ENCODE assay signal across 19 mouse cellular contexts in the genomic region with DNA sequence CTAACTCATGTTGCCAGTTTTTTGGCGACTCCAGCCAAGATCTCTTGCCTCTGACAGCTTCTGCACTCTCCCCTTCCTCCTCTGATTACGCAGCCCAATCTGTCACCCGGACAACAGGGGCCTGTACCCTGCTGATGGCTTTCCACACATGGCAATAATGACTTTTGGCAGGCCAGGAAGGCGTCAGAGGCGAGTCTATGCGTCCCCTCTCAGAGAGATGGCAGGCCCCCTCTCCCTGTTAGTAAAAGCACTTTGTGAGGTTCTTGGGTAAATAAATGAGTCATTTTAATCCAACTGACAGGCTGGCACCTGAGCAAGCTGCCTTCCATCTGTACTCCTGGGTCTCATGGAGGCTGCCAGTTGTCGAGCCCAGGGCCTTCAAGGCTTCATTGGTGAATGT. TPM values are rescaled to one million over a fixed set of nuclear protein-coding genes. Genes with fewer than 3 reads are reported as not detected.
A peak's percentile ranks its signal among the peaks of the same experiment; 100 is the strongest.
DNase-seq lines count a peak whose midpoint lies in the region; ATAC-seq and TF ChIP-seq lines count a peak whose summit lies in the region.
"Had no signal": no experiment of that assay in that cellular context is flagged by ENCODE, and none has a peak within 500 bp of the region (broad histone marks: within the 10 kb centered on the region; RNA-seq: fewer than 3 reads in every experiment).

No protein-coding gene starts in this region.

- no peak overlapping the region for H3K4me2 ChIP-seq in forebrain, embryonic 14.5 days (ENCODE audit: low read length)
- H3K4me2 ChIP-seq in forebrain, embryonic 11.5 days (ENCODE audit: low read depth, low read length, severe bottlenecking): no peak overlapping the region
- no peak overlapping the region for H3K4me2 ChIP-seq in forebrain, postnatal 0 days (ENCODE audit: low read depth)
- no peak overlapping the region for H3K4me2 ChIP-seq in heart, embryonic 12.5 days
- H3K4me2 ChIP-seq: embryonic facial prominence, embryonic 12.5 days had no signal

- H3K4me1 ChIP-seq in forebrain, embryonic 14.5 days (ENCODE audit: control insufficient read depth, insufficient read depth, low read length): peaks cover 4% of the 10 kb centered on the region; the same call in 1 of the 2 replicates
- H3K4me1 ChIP-seq in forebrain, embryonic 11.5 days (replicated peaks; ENCODE audit: control insufficient read depth, insufficient read depth, low read length): no peaks in the 10 kb centered on the region
- H3K4me1 ChIP-seq in lung, adult 2 months (ENCODE audit: control insufficient read depth, insufficient read depth, low read length): no peaks in the 10 kb centered on the region
- no peaks in the 10 kb centered on the region for H3K4me1 ChIP-seq in forebrain, postnatal 0 days (ENCODE audit: insufficient read depth)
- no peaks in the 10 kb centered on the region for H3K4me1 ChIP-seq in heart, embryonic 12.5 days (replicated peaks)
- H3K4me1 ChIP-seq: embryonic facial prominence, embryonic 12.5 days had no signal

- 0 out of 2 replicates have a peak overlapping the region, but pooled peaks have one; percentile 17 for H3K27ac ChIP-seq in forebrain, embryonic 14.5 days (ENCODE audit: low read depth, low read length)
- H3K27ac ChIP-seq in forebrain, embryonic 11.5 days (ENCODE audit: low read depth, low read length): no peak overlapping the region
- no peak overlapping the region for H3K27ac ChIP-seq in forebrain, postnatal 0 days (ENCODE audit: low read depth, low read length)
- H3K27ac ChIP-seq in heart, embryonic 12.5 days (ENCODE audit: poor library complexity, severe bottlenecking): no peak overlapping the region
- H3K27ac ChIP-seq: embryonic facial prominence, embryonic 12.5 days; heart, adult 2 months; liver, embryonic 14.5 days had no signal

- no peaks in the 10 kb centered on the region for H3K27me3 ChIP-seq in forebrain, embryonic 14.5 days (replicated peaks; ENCODE audit: control insufficient read depth, insufficient read depth, low read length)
- H3K27me3 ChIP-seq in forebrain, embryonic 11.5 days (ENCODE audit: control insufficient read depth, insufficient read depth, low read length): no peaks in the 10 kb centered on the region
- H3K27me3 ChIP-seq in forebrain, postnatal 0 days (ENCODE audit: insufficient read depth, low read length): no peaks in the 10 kb centered on the region
- no peaks in the 10 kb centered on the region for H3K27me3 ChIP-seq in heart, embryonic 12.5 days (replicated peaks)
- H3K27me3 ChIP-seq: embryonic facial prominence, embryonic 12.5 days had no signal

- WGBS in forebrain, embryonic 14.5 days: 72% methylated on average over 7 of the region's 7 CpGs
- WGBS in forebrain, embryonic 11.5 days: 87% methylated on average over 7 of the region's 7 CpGs
- WGBS in lung, adult 2 months: 61% methylated on average over 7 of the region's 7 CpGs
- 47% methylated on average over 7 of the region's 7 CpGs for WGBS in forebrain, postnatal 0 days
- 68% methylated on average over 7 of the region's 7 CpGs for WGBS in heart, embryonic 12.5 days

- peak; percentile 78 for DNase-seq in forebrain, embryonic 14.5 days (ENCODE audit: low spot score)
- DNase-seq in forebrain, embryonic 11.5 days (ENCODE audit: low spot score): no peak
- DNase-seq in lung, postnatal 10 days: peak; percentile 29
- DNase-seq in lung, adult 2 months: no peak
- DNase-seq in cerebellum, adult 18-20 months: peak; percentile 65 to 75
- peak; percentile 69 for DNase-seq in forebrain, postnatal 0 days
- DNase-seq: adrenal gland, adult 8-10 months; heart, adult 2 months; heart, postnatal 10 days; kidney, postnatal 14 days had no signal

- no peaks in the 10 kb centered on the region for H3K9me3 ChIP-seq in forebrain, embryonic 14.5 days (replicated peaks; ENCODE audit: control insufficient read depth, low read length)
- H3K9me3 ChIP-seq in forebrain, embryonic 11.5 days (ENCODE audit: control insufficient read depth, low read length): no peaks in the 10 kb centered on the region
- H3K9me3 ChIP-seq in forebrain, postnatal 0 days (ENCODE audit: low read length): no peaks in the 10 kb centered on the region
- H3K9me3 ChIP-seq in heart, embryonic 12.5 days (replicated peaks): no peaks in the 10 kb centered on the region
- H3K9me3 ChIP-seq: embryonic facial prominence, embryonic 12.5 days had no signal

- H3K4me3 ChIP-seq in forebrain, embryonic 14.5 days (ENCODE audit: low read depth, low read length): no peak overlapping the region
- no peak overlapping the region for H3K4me3 ChIP-seq in forebrain, embryonic 11.5 days (ENCODE audit: low read depth, low read length)
- no peak overlapping the region for H3K4me3 ChIP-seq in lung, adult 2 months (replicated peaks; ENCODE audit: extremely low read depth, low read depth, low read length)
- no peak overlapping the region for H3K4me3 ChIP-seq in forebrain, postnatal 0 days (ENCODE audit: low read depth, low read length)
- no peak overlapping the region for H3K4me3 ChIP-seq in heart, embryonic 12.5 days
- H3K4me3 ChIP-seq: embryonic facial prominence, embryonic 12.5 days; heart, adult 2 months; myocyte had no signal

- TF ChIP-seq CTCF in lung, adult 2 months (IDR thresholded peaks at IDR 0.05; ENCODE audit: insufficient read depth, low read length): no peak
- TF ChIP-seq CTCF in forebrain, postnatal 0 days (IDR thresholded peaks at IDR 0.05; ENCODE audit: low read depth): no peak

- peak; percentile 62; the same call in 1 of the 2 replicates for ATAC-seq in forebrain, embryonic 14.5 days
- ATAC-seq in forebrain, embryonic 11.5 days (replicated peaks; ENCODE audit: low FRiP score): no peak
- ATAC-seq in forebrain, postnatal 0 days: peak; percentile 95
- no peak for ATAC-seq in heart, embryonic 12.5 days (ENCODE audit: insufficient number of reproducible peaks, low FRiP score)
- no peak for ATAC-seq in frontal cortex, adult (ENCODE audit: low TSS enrichment)
- ATAC-seq: intestine, embryonic 16.5 days had no signal

- TF ChIP-seq POLR2A in lung, adult 2 months (IDR thresholded peaks at IDR 0.05; ENCODE audit: borderline replicate concordance, extremely low read depth, low read depth, low read length): no peak

- H3K9ac ChIP-seq in forebrain, embryonic 14.5 days (ENCODE audit: low read length): no peak overlapping the region
- H3K9ac ChIP-seq in forebrain, embryonic 11.5 days (ENCODE audit: low read length): no peak overlapping the region
- no peak overlapping the region for H3K9ac ChIP-seq in forebrain, postnatal 0 days
- no peak overlapping the region for H3K9ac ChIP-seq in heart, embryonic 12.5 days
- H3K9ac ChIP-seq: embryonic facial prominence, embryonic 12.5 days; liver, embryonic 14.5 days had no signal

- H3K36me3 ChIP-seq in forebrain, embryonic 14.5 days (ENCODE audit: control insufficient read depth, insufficient read depth, low read length): peaks cover 37% of the 10 kb centered on the region
- no peaks in the 10 kb centered on the region; the same call in 1 of the 2 replicates for H3K36me3 ChIP-seq in forebrain, embryonic 11.5 days (ENCODE audit: control insufficient read depth, insufficient read depth, low read length)
- H3K36me3 ChIP-seq in forebrain, postnatal 0 days (ENCODE audit: insufficient read depth): peaks cover 27% of the 10 kb centered on the region
- H3K36me3 ChIP-seq in heart, embryonic 12.5 days: peaks cover 72% of the 10 kb centered on the region

RNA-seq across cellular contexts. Expression of a gene that starts 27.3 kb away (rescaled TPM):
- polyA plus RNA-seq in forebrain, embryonic 14.5 days (2014; fragmentation: Nextera tagmentation; extraction: Ambion mirVana): 13.5 and 15.7 TPM in 2 replicates
- 19.7 and 21.6 TPM in 2 replicates for polyA plus RNA-seq in forebrain, embryonic 11.5 days (2014; fragmentation: Nextera tagmentation; extraction: Ambion mirVana)
- 2.8 and 3.8 TPM in 2 replicates for polyA plus RNA-seq in lung, adult 2 months (2012; rRNA removed)
- total RNA-seq in forebrain, postnatal 0 days (2014; rRNA removed): 22.3 and 22.9 TPM in 2 replicates
- polyA plus RNA-seq in forebrain, postnatal 0 days (2015; fragmentation: Nextera tagmentation; extraction: Ambion mirVana): 9.0 and 10.0 TPM in 2 replicates
- polyA plus RNA-seq in heart, embryonic 12.5 days (2016; fragmentation: Nextera tagmentation; extraction: Ambion mirVana): 10.2 TPM in 2 replicates

RNA-seq across cellular contexts. Expression of a gene that starts 27.3 kb away (rescaled TPM):
- 20.2 and 24.9 TPM in 2 replicates for polyA plus RNA-seq in forebrain, embryonic 14.5 days (2014; fragmentation: Nextera tagmentation; extraction: Ambion mirVana)
- polyA plus RNA-seq in forebrain, embryonic 11.5 days (2014; fragmentation: Nextera tagmentation; extraction: Ambion mirVana): 36.3 and 36.6 TPM in 2 replicates
- polyA plus RNA-seq in lung, adult 2 months (2012; rRNA removed): 8.6 and 10.2 TPM in 2 replicates
- total RNA-seq in forebrain, postnatal 0 days (2014; rRNA removed): 59.4 and 86.0 TPM in 2 replicates
- 11.1 and 15.8 TPM in 2 replicates for polyA plus RNA-seq in forebrain, postnatal 0 days (2015; fragmentation: Nextera tagmentation; extraction: Ambion mirVana)
- 14.7 and 15.0 TPM in 2 replicates for polyA plus RNA-seq in heart, embryonic 12.5 days (2016; fragmentation: Nextera tagmentation; extraction: Ambion mirVana)

RNA-seq across cellular contexts. Expression of a gene that starts 49.0 kb away (rescaled TPM):
- 1.4 and 1.5 TPM in 2 replicates for polyA plus RNA-seq in forebrain, embryonic 14.5 days (2014; fragmentation: Nextera tagmentation; extraction: Ambion mirVana)
- polyA plus RNA-seq in forebrain, embryonic 11.5 days (2014; fragmentation: Nextera tagmentation; extraction: Ambion mirVana): 2.2 and 3.5 TPM in 2 replicates
- polyA plus RNA-seq in lung, adult 2 months (2012; rRNA removed): 0.58 and 0.70 TPM in 2 replicates
- total RNA-seq in forebrain, postnatal 0 days (2014; rRNA removed): 0.38 and 0.57 TPM in 2 replicates
- polyA plus RNA-seq in forebrain, postnatal 0 days (2015; fragmentation: Nextera tagmentation; extraction: Ambion mirVana): 0.16 and 1.0 TPM in 2 replicates
- polyA plus RNA-seq in heart, embryonic 12.5 days (2016; fragmentation: Nextera tagmentation; extraction: Ambion mirVana): not detected in 2 replicates
- total RNA-seq: adrenal gland, adult 8-10 months; heart, adult 2 months; heart, postnatal 10 days; layer of hippocampus, postnatal 25 days; megakaryocyte, adult 5-6 weeks had no signal
- polyA plus RNA-seq: heart, adult 2 months; intestine, embryonic 16.5 days; limb, embryonic 11.5 days; liver, embryonic 14.5 days had no signal

Comparison
In these comparisons a context has a peak if more than half of its experiments do, and no peak if none do; other contexts are left out.
1. ATAC-seq: peak in forebrain, embryonic 14.5 days (single experiment) and forebrain, postnatal 0 days (single experiment); none in forebrain, embryonic 11.5 days (single experiment), heart, embryonic 12.5 days (single experiment) and frontal cortex, adult (single experiment).
2. DNase-seq: peak in forebrain, embryonic 14.5 days (single experiment), lung, postnatal 10 days (single experiment), cerebellum, adult 18-20 months (2 of 2) and forebrain, postnatal 0 days (single experiment); none in forebrain, embryonic 11.5 days (single experiment) and lung, adult 2 months (single experiment).